Mouse (Mus musculus) spleen, embryonic (tissue): ENCODE measurements around the gene Suclg2.

Source experiments
- CTCF ChIA-PET: fragments of 350-600 bp; sonication (Branson Sonifier 250); formaldehyde crosslinking; loops from one replicate; lab custom pipeline; 2022; lab: Charles Lee

The Suclg2 gene

GRCm38 (mm10) chr6:95573035-95573759, 145.4 kb downstream of the Suclg2 start:
- CTCF ChIA-PET: interaction anchor here (0.6 kb wide), 1 partner anchor 27 kb away, joined by 3 read pairs; no protein-coding TSS in a partner anchor

GRCm38 (mm10) chr6:95571620-95572019, 147.0 kb downstream of the Suclg2 start:
- CTCF ChIA-PET: no interaction called here

GRCm38 (mm10) chr6:95563355-95564009, 155.1 kb downstream of the Suclg2 start:
- CTCF ChIA-PET: no interaction called here

GRCm38 (mm10) chr6:95556320-95556719, 162.3 kb downstream of the Suclg2 start:
- CTCF ChIA-PET: no interaction called here

GRCm38 (mm10) chr6:95552339-95552950, 166.2 kb downstream of the Suclg2 start:
- CTCF ChIA-PET: no interaction called here

- CTCF ChIA-PET: no interaction called here
Measured at GRCm38 (mm10) chr6:95551000-95551399, 167.6 kb downstream of the Suclg2 start.

GRCm38 (mm10) chr6:95546189-95546832, 172.3 kb downstream of the Suclg2 start:
- CTCF ChIA-PET: interaction anchor here (0.7 kb wide), 1 partner anchor 26 kb away, joined by 3 read pairs; no protein-coding TSS in a partner anchor

GRCm38 (mm10) chr6:95545714-95546113, 172.9 kb downstream of the Suclg2 start:
- CTCF ChIA-PET: interaction anchor here (0.7 kb wide), 1 partner anchor 27 kb away, joined by 3 read pairs; no protein-coding TSS in a partner anchor

- CTCF ChIA-PET: no interaction called here
Measured at GRCm38 (mm10) chr6:95545296-95545695, 173.3 kb downstream of the Suclg2 start.

GRCm38 (mm10) chr6:95535191-95535590, 183.4 kb downstream of the Suclg2 start:
- CTCF ChIA-PET: no interaction called here

GRCm38 (mm10) chr6:95519846-95520245, 198.8 kb downstream of the Suclg2 start:
- CTCF ChIA-PET: no interaction called here

- CTCF ChIA-PET: no interaction called here
Measured at GRCm38 (mm10) chr6:95518406-95518805, 200.2 kb downstream of the Suclg2 start.

- CTCF ChIA-PET: interaction anchor here (0.7 kb wide), 1 partner anchor 1491 kb away, joined by 3 read pairs; no protein-coding TSS in a partner anchor
Measured at GRCm38 (mm10) chr6:95515721-95516120, 202.9 kb downstream of the Suclg2 start.

- CTCF ChIA-PET: no interaction called here
Measured at GRCm38 (mm10) chr6:95514726-95515125, 203.9 kb downstream of the Suclg2 start.

GRCm38 (mm10) chr6:95511689-95512088, 206.9 kb downstream of the Suclg2 start:
- CTCF ChIA-PET: no interaction called here

GRCm38 (mm10) chr6:95500771-95501170, 217.8 kb downstream of the Suclg2 start:
- CTCF ChIA-PET: interaction anchor here (0.6 kb wide), 1 partner anchor 442 kb away, joined by 4 read pairs; no protein-coding TSS in a partner anchor

GRCm38 (mm10) chr6:95499639-95500038, 219.0 kb downstream of the Suclg2 start:
- CTCF ChIA-PET: no interaction called here

- CTCF ChIA-PET: no interaction called here
Measured at GRCm38 (mm10) chr6:95492216-95492956, 226.2 kb downstream of the Suclg2 start.

- CTCF ChIA-PET: no interaction called here
Measured at GRCm38 (mm10) chr6:95491043-95491442, 227.6 kb downstream of the Suclg2 start.

GRCm38 (mm10) chr6:95485791-95486190, 232.8 kb downstream of the Suclg2 start:
- CTCF ChIA-PET: no interaction called here
